Mouse (Mus musculus): ENCODE measurements around the gene Snca. TPM values are rescaled to one million over a fixed set of nuclear protein-coding genes. Genes with fewer than 3 reads are reported as not detected.

The Snca gene
- polyA plus RNA-seq, 1 experiment from 2014 or later: 5.8 TPM

GRCm38 (mm10) chr6:60771899-60772298, 57.8 kb downstream of the Snca start:
- H3K9ac ChIP-seq (ENCODE audit: low read depth, low read length): no peak overlapping the region
- no peak for TF ChIP-seq CTCF (IDR thresholded peaks at IDR 0.05; ENCODE audit: low read depth)
- H3K4me2 ChIP-seq (replicated peaks; ENCODE audit: low read depth): no peak overlapping the region
- H3K9me3 ChIP-seq (ENCODE audit: control insufficient read depth): no peaks in the 10 kb centered on the region
- no peak for ATAC-seq
- H3K4me1 ChIP-seq (replicated peaks; ENCODE audit: control insufficient read depth, insufficient read depth, low read length): no peaks in the 10 kb centered on the region
- no peak overlapping the region for H3K27ac ChIP-seq (ENCODE audit: low read depth, low read length)
- no peaks in the 10 kb centered on the region for H3K27me3 ChIP-seq (replicated peaks; ENCODE audit: control insufficient read depth, insufficient read depth, low read length)
- 78% methylated on average over 1 of the region's 1 CpGs for WGBS
- H3K4me3 ChIP-seq (ENCODE audit: low read depth, low read length): no peak overlapping the region
- no peaks in the 10 kb centered on the region for H3K36me3 ChIP-seq (ENCODE audit: control insufficient read depth, insufficient read depth)

DNA sequence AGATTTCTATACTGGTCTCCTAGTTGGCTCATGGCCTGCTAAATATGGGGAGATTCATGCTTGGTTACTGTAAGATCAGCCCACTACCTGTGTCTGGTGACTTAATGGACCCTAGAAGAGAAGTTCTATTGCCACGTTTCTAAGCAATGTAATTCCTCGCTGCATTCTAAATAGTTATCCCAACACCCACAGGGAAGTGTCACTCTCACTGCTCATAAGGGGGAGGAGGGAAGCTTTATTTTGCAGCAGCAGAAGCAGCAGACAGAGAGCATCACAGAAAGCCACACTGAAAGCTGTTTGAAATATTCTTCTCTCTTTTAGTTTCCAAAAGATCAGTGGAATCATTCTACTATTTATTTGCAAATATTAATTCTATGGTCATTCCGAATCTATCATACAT, 64.0 kb downstream of the Snca start:
- Histone ChIP-seq H3K4me1 (replicated peaks; ENCODE audit: control insufficient read depth, insufficient read depth, low read length) (no peaks in the 10 kb centered on the region), H3K27me3 (replicated peaks; ENCODE audit: control insufficient read depth, insufficient read depth, low read length) (no peaks in the 10 kb centered on the region), H3K27ac (ENCODE audit: low read depth, low read length) (no peak overlapping the region), H3K36me3 (ENCODE audit: control insufficient read depth, insufficient read depth) (no peaks in the 10 kb centered on the region), H3K4me3 (ENCODE audit: low read depth, low read length) (no peak overlapping the region), H3K9ac (ENCODE audit: low read depth, low read length) (no peak overlapping the region), H3K4me2 (replicated peaks; ENCODE audit: low read depth) (no peak overlapping the region), H3K9me3 (ENCODE audit: control insufficient read depth) (no peaks in the 10 kb centered on the region)
- no peak for TF ChIP-seq CTCF (IDR thresholded peaks at IDR 0.05; ENCODE audit: low read depth)
- 68% methylated on average over 3 of the region's 3 CpGs for WGBS
- ATAC-seq: no peak

GRCm38 (mm10) chr6:60762864-60763263, 66.8 kb downstream of the Snca start:
- no peak for ATAC-seq
- H3K36me3 ChIP-seq (ENCODE audit: control insufficient read depth, insufficient read depth): no peaks in the 10 kb centered on the region
- H3K4me2 ChIP-seq (replicated peaks; ENCODE audit: low read depth): no peak overlapping the region
- 88% methylated on average over 4 of the region's 4 CpGs for WGBS
- TF ChIP-seq CTCF (IDR thresholded peaks at IDR 0.05; ENCODE audit: low read depth): no peak
- H3K27me3 ChIP-seq (replicated peaks; ENCODE audit: control insufficient read depth, insufficient read depth, low read length): no peaks in the 10 kb centered on the region
- no peaks in the 10 kb centered on the region for H3K9me3 ChIP-seq (ENCODE audit: control insufficient read depth)
- no peak overlapping the region for H3K4me3 ChIP-seq (ENCODE audit: low read depth, low read length)
- no peak overlapping the region for H3K9ac ChIP-seq (ENCODE audit: low read depth, low read length)
- H3K27ac ChIP-seq (ENCODE audit: low read depth, low read length): no peak overlapping the region
- H3K4me1 ChIP-seq (replicated peaks; ENCODE audit: control insufficient read depth, insufficient read depth, low read length): no peaks in the 10 kb centered on the region

GRCm38 (mm10) chr6:60761710-60762109, 67.9 kb downstream of the Snca start:
- no peaks in the 10 kb centered on the region for H3K9me3 ChIP-seq (ENCODE audit: control insufficient read depth)
- TF ChIP-seq CTCF (IDR thresholded peaks at IDR 0.05; ENCODE audit: low read depth): no peak
- no peaks in the 10 kb centered on the region for H3K4me1 ChIP-seq (replicated peaks; ENCODE audit: control insufficient read depth, insufficient read depth, low read length)
- H3K4me2 ChIP-seq (replicated peaks; ENCODE audit: low read depth): no peak overlapping the region
- H3K27me3 ChIP-seq (replicated peaks; ENCODE audit: control insufficient read depth, insufficient read depth, low read length): no peaks in the 10 kb centered on the region
- WGBS: 25% methylated on average over 2 of the region's 2 CpGs
- no peak overlapping the region for H3K27ac ChIP-seq (ENCODE audit: low read depth, low read length)
- no peak overlapping the region for H3K9ac ChIP-seq (ENCODE audit: low read depth, low read length)
- no peaks in the 10 kb centered on the region for H3K36me3 ChIP-seq (ENCODE audit: control insufficient read depth, insufficient read depth)
- ATAC-seq: no peak
- H3K4me3 ChIP-seq (ENCODE audit: low read depth, low read length): no peak overlapping the region

- no peak overlapping the region for H3K4me2 ChIP-seq (replicated peaks; ENCODE audit: low read depth)
Observed at GRCm38 (mm10) chr6:60754975-60755374, 74.7 kb downstream of the Snca start.

DNA sequence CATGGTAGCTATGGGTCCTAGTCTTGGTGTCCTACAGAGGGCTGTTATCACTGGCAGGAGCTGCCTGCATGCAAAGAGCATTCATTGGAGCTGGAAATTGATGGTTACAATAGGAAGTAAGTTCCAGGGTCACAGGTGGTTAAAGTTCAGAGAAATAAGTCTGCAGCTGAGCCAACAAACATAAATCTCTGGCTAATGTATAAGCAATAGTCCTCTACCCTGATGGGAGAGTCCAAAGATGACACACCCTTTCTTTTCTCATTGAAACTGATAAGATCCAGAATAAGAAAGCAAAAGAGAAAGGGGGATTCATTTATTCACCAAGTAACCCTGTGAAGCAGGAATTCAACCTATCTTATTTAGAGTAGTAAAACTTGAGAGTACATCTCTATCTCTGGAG, 83.7 kb downstream of the Snca start:
- Histone ChIP-seq H3K27ac (ENCODE audit: low read depth, low read length) (no peak overlapping the region), H3K4me3 (ENCODE audit: low read depth, low read length) (no peak overlapping the region)

More at GRCm38 (mm10) chr6:60754975-60755374, 74.7 kb downstream of the Snca start:
- TF ChIP-seq CTCF (IDR thresholded peaks at IDR 0.05; ENCODE audit: low read depth): no peak
- Histone ChIP-seq H3K4me1 (replicated peaks; ENCODE audit: control insufficient read depth, insufficient read depth, low read length) (no peaks in the 10 kb centered on the region), H3K9me3 (ENCODE audit: control insufficient read depth) (no peaks in the 10 kb centered on the region), H3K36me3 (ENCODE audit: control insufficient read depth, insufficient read depth) (no peaks in the 10 kb centered on the region), H3K27ac (ENCODE audit: low read depth, low read length) (no peak overlapping the region), H3K4me3 (ENCODE audit: low read depth, low read length) (no peak overlapping the region), H3K27me3 (replicated peaks; ENCODE audit: control insufficient read depth, insufficient read depth, low read length) (no peaks in the 10 kb centered on the region), H3K9ac (ENCODE audit: low read depth, low read length) (no peak overlapping the region)
- ATAC-seq: no peak
- WGBS: 65% methylated on average over 1 of the region's 1 CpGs

More for the DNA sequence above, 83.7 kb downstream of the Snca start:
- no peaks in the 10 kb centered on the region for H3K27me3 ChIP-seq (replicated peaks; ENCODE audit: control insufficient read depth, insufficient read depth, low read length)
- H3K4me1 ChIP-seq (replicated peaks; ENCODE audit: control insufficient read depth, insufficient read depth, low read length): no peaks in the 10 kb centered on the region
- no peaks in the 10 kb centered on the region for H3K36me3 ChIP-seq (ENCODE audit: control insufficient read depth, insufficient read depth)
- no peak for TF ChIP-seq CTCF (IDR thresholded peaks at IDR 0.05; ENCODE audit: low read depth)
- no peak overlapping the region for H3K9ac ChIP-seq (ENCODE audit: low read depth, low read length)
- peak; percentile 95 for ATAC-seq
- H3K4me2 ChIP-seq (replicated peaks; ENCODE audit: low read depth): no peak overlapping the region
- no peaks in the 10 kb centered on the region for H3K9me3 ChIP-seq (ENCODE audit: control insufficient read depth)
